Mouse (Mus musculus): ENCODE data around the gene Hnrnpa0.

GRCm38 (mm10) chr13:58084396-58084795 is 44.0 kb downstream of the Hnrnpa0 start:
- TF ChIP-seq CTCF (IDR thresholded peaks at IDR 0.05; ENCODE audit: insufficient read depth, low read length) (no peak), POLR2A (IDR thresholded peaks at IDR 0.05; ENCODE audit: borderline replicate concordance, extremely low read depth, low read depth, low read length) (no peak)

Data from lung, adult 2 months (tissue).